Mouse (Mus musculus): ENCODE measurements at regions not wholly inside any gene's neighbourhood (a gene's known extent, or its start where the extent isn't known, plus 50 kb on each side); places are given as distances from the start of the nearest gene placed in this dataset.

- no peaks in the 10 kb centered on the region for H3K27me3 ChIP-seq (replicated peaks)
- H3K36me3 ChIP-seq (replicated peaks in 1 of 2; ENCODE audit: control insufficient read depth in 1 of 2, insufficient read depth in 1 of 2, low read length in 1 of 2), result no peaks in the 10 kb centered on the region
- dilution Hi-C loops (cut with MboI; ENCODE audit: extremely low pct_ligation_motif_present, extremely low pct_unique_long_range_greater_than_20kb, low sequenced_read_pairs), result no loop called here
- no peaks in the 10 kb centered on the region for H3K79me2 ChIP-seq (replicated peaks; ENCODE audit: control insufficient read depth, extremely low read depth, insufficient read depth, poor library complexity, severe bottlenecking)
- in situ Hi-C loops (cut with MboI; ENCODE audit: low pct_ligation_motif_present, low pct_unique_long_range_greater_than_20kb, low sequenced_read_pairs), result no loop called here
- DNase-seq (ENCODE audit: extremely low read depth), result no peak
- no peaks in the 10 kb centered on the region for H3K4me1 ChIP-seq (ENCODE audit: control insufficient read depth in 1 of 2, insufficient read depth in 2 of 2)
- no peak overlapping the region for H3K4me2 ChIP-seq (ENCODE audit: insufficient read depth, low read depth, poor library complexity, severe bottlenecking)
- no peak for TF ChIP-seq POLR2AphosphoS2 (IDR thresholded peaks at IDR 0.05; ENCODE audit: low read depth, low read length)
- no peak for TF ChIP-seq MYC (IDR thresholded peaks at IDR 0.05; ENCODE audit: low read depth, low read length)
- no peak for TF ChIP-seq EP300 (IDR thresholded peaks at IDR 0.05; ENCODE audit: low read length)
- TF ChIP-seq NELFE (IDR thresholded peaks at IDR 0.05; ENCODE audit: low read depth, low read length), result no peak
- TF ChIP-seq NRF1 (IDR thresholded peaks at IDR 0.05; ENCODE audit: low read depth, low read length), result no peak
- TF ChIP-seq UBTF (IDR thresholded peaks at IDR 0.05; ENCODE audit: low read depth, low read length), result no peak
- TF ChIP-seq ZMIZ1 (IDR thresholded peaks at IDR 0.05; ENCODE audit: low read depth, low read length), result no peak
- TF ChIP-seq USF1 (IDR thresholded peaks at IDR 0.05; ENCODE audit: low read depth, low read length), result no peak
- TF ChIP-seq CHD1 (IDR thresholded peaks at IDR 0.05; ENCODE audit: low read depth, low read length), result no peak
- TF ChIP-seq TCF12 (IDR thresholded peaks at IDR 0.05; ENCODE audit: low read depth, low read length), result no peak
- no peak for TF ChIP-seq BHLHE40 (IDR thresholded peaks at IDR 0.05; ENCODE audit: low read depth, low read length)
- no peak for TF ChIP-seq ETS1 (conservative IDR thresholded peaks at IDR 0.05; ENCODE audit: low read depth, low read length)
- H3K9ac ChIP-seq (ENCODE audit: insufficient read depth, low read depth), result no peak overlapping the region
- H3K9me3 ChIP-seq (replicated peaks; ENCODE audit: low read length), result peaks cover 54% of the 10 kb centered on the region
- no peak overlapping the region for H3K27ac ChIP-seq (ENCODE audit: insufficient read depth, low read depth)
- no peak overlapping the region for H3K4me3 ChIP-seq (replicated peaks in 1 of 3; ENCODE audit: low read depth in 2 of 3, low read length in 2 of 3, poor library complexity in 1 of 3)
Observed at GRCm38 (mm10) chr11:12720169-12720568, 255.4 kb upstream of the Cobl start.

- Histone ChIP-seq H3K27me3 (replicated peaks) (no peaks in the 10 kb centered on the region), H3K36me3 (replicated peaks in 1 of 2; ENCODE audit: control insufficient read depth in 1 of 2, insufficient read depth in 1 of 2, low read length in 1 of 2) (no peaks in the 10 kb centered on the region), H3K79me2 (replicated peaks; ENCODE audit: control insufficient read depth, extremely low read depth, insufficient read depth, poor library complexity, severe bottlenecking) (no peaks in the 10 kb centered on the region), H3K9ac (ENCODE audit: insufficient read depth, low read depth) (no peak overlapping the region), H3K9me3 (replicated peaks; ENCODE audit: low read length) (peaks cover 38% of the 10 kb centered on the region), H3K4me2 (ENCODE audit: insufficient read depth, low read depth, poor library complexity, severe bottlenecking) (no peak overlapping the region), H3K27ac (ENCODE audit: insufficient read depth, low read depth) (no peak overlapping the region), H3K4me1 (ENCODE audit: control insufficient read depth in 1 of 2, insufficient read depth in 2 of 2) (no peaks in the 10 kb centered on the region), H3K4me3 (replicated peaks in 1 of 3; ENCODE audit: low read depth in 2 of 3, low read length in 2 of 3, poor library complexity in 1 of 3) (no peak overlapping the region)
- dilution Hi-C loops (cut with MboI; ENCODE audit: extremely low pct_ligation_motif_present, extremely low pct_unique_long_range_greater_than_20kb, low sequenced_read_pairs), result no loop called here
- in situ Hi-C loops (cut with MboI; ENCODE audit: low pct_ligation_motif_present, low pct_unique_long_range_greater_than_20kb, low sequenced_read_pairs), result no loop called here
- no peak for TF ChIP-seq MYC (IDR thresholded peaks at IDR 0.05; ENCODE audit: low read depth, low read length)
- no peak for TF ChIP-seq TBP (conservative IDR thresholded peaks at IDR 0.05; ENCODE audit: low read depth, low read length)
- TF ChIP-seq CHD1 (IDR thresholded peaks at IDR 0.05; ENCODE audit: low read depth, low read length), result no peak
- no peak for TF ChIP-seq NELFE (IDR thresholded peaks at IDR 0.05; ENCODE audit: low read depth, low read length)
- no peak for TF ChIP-seq POLR2A (IDR thresholded peaks at IDR 0.05; ENCODE audit: low read depth, low read length)
- no peak for TF ChIP-seq MEF2A (IDR thresholded peaks at IDR 0.05; ENCODE audit: borderline replicate concordance, low read depth, low read length)
- TF ChIP-seq RAD21 (IDR thresholded peaks at IDR 0.05; ENCODE audit: low read depth, low read length), result no peak
- no peak for TF ChIP-seq MAFK (IDR thresholded peaks at IDR 0.05; ENCODE audit: insufficient replicate concordance, low read length)
- TF ChIP-seq TCF12 (IDR thresholded peaks at IDR 0.05; ENCODE audit: low read depth, low read length), result no peak
- TF ChIP-seq UBTF (IDR thresholded peaks at IDR 0.05; ENCODE audit: low read depth, low read length), result no peak
- no peak for TF ChIP-seq SMC3 (IDR thresholded peaks at IDR 0.05; ENCODE audit: low read depth, low read length)
- TF ChIP-seq BHLHE40 (IDR thresholded peaks at IDR 0.05; ENCODE audit: low read depth, low read length), result no peak
- TF ChIP-seq GABPA (IDR thresholded peaks at IDR 0.05; ENCODE audit: insufficient replicate concordance, low read depth, low read length), result no peak
- TF ChIP-seq USF2 (conservative IDR thresholded peaks at IDR 0.05; ENCODE audit: low read depth, low read length), result no peak
- no peak for TF ChIP-seq NRF1 (IDR thresholded peaks at IDR 0.05; ENCODE audit: low read depth, low read length)
- DNase-seq (ENCODE audit: extremely low read depth), result no peak
Observed at GRCm38 (mm10) chr11:12696321-12696720, 231.6 kb upstream of the Cobl start.

All from CH12.LX (cell line).